Mouse (Mus musculus) lung, embryonic 16.5 days (tissue): ENCODE results near the gene Col27a1. TPM values are rescaled to one million over a fixed set of nuclear protein-coding genes. Genes with fewer than 3 reads are reported as not detected.

Experiments
- ATAC-seq: fragments of 200-750 bp; cut with Nextera tagmentation; 2 replicates; pipeline ENCODE4 v1.8.0; 2017; ENCODE audit warnings: low read depth, mild to moderate bottlenecking, moderate library complexity
- H3K27ac ChIP-seq: fragments of 300-500 bp; sonication (generic); 2 replicates; pipeline ENCODE4 v1.5.1; 2014; ENCODE audit warnings: mild to moderate bottlenecking, control low read depth, low read length
- H3K27me3 ChIP-seq: fragments of 300-500 bp; sonication (generic); 2 replicates; pipeline ENCODE4 v1.6.1; 2014; ENCODE audit warnings: low read depth, low read length, mixed read lengths; ENCODE audit not compliant: control insufficient read depth, insufficient read depth
- H3K36me3 ChIP-seq: fragments of 300-500 bp; sonication (generic); 2 replicates; pipeline ENCODE4 v1.6.1; 2014; ENCODE audit warnings: low read length; ENCODE audit not compliant: control insufficient read depth, insufficient read depth
- H3K4me1 ChIP-seq: fragments of 300-500 bp; sonication (generic); replicated peaks from 2 replicates; pipeline ENCODE4 v1.6.1; 2014; ENCODE audit warnings: low read length, mixed read lengths; ENCODE audit not compliant: control insufficient read depth, insufficient read depth
- H3K4me2 ChIP-seq: fragments of 300-500 bp; sonication (generic); 2 replicates; pipeline ENCODE4 v1.6.1; 2014; ENCODE audit warnings: low read depth, low read length, control low read depth
- H3K4me3 ChIP-seq: fragments of 300-500 bp; sonication (generic); 2 replicates; pipeline ENCODE4 v1.5.1; 2014; ENCODE audit warnings: mild to moderate bottlenecking, low read length, control low read depth
- H3K9ac ChIP-seq: fragments of 300-500 bp; sonication (generic); 2 replicates; pipeline ENCODE4 v1.6.1; 2014; ENCODE audit warnings: low read length, control low read depth
- H3K9me3 ChIP-seq: fragments of 300-500 bp; sonication (generic); 2 replicates; pipeline ENCODE4 v1.6.1; 2016; ENCODE audit warnings: low read length; ENCODE audit not compliant: control insufficient read depth
- WGBS: fragments of 180-500 bp; shearing (Covaris S2); extraction: QIAGEN DNeasy Blood & Tissue Kit; methylation state at CpG from one replicate; pipeline ENCODE4 v1.1.7; 2014; 5-methylcytosine and 5-hydroxymethylcytosine counted together
- polyA plus RNA-seq: library from polyadenylated mRNA; unstranded; fragments of >200 nt; fragmentation: Nextera tagmentation; extraction: Ambion mirVana; gene quantifications from 2 replicates; pipeline ENCODE4 v1.2.1, GENCODE M21; 2015

Col27a1 gene
- polyA plus RNA-seq, 1 experiment from 2014 or later: 16.4 TPM

DNA sequence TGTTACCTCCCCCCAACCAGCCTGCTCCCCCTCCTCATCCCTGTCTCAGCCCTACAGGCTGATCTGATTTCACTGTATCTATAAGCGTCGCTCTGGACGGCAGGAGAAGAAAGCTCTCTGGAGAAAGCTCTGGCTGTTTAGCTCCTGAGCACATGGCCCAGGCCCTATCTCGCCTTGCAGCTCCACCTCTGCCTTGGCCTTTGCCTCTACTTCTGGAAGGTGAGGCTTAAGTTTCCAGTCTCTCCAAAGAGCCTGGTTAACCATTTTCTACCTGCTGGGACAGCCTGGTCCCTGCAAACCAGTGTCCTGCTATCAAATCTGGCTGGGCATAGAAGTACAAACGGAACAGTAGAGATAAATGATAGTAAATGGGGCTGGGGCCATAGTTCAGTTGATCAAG, 22.2 kb upstream of the Col27a1 start:
- Histone ChIP-seq H3K9me3 (no peaks in the 10 kb centered on the region), H3K4me2 (no peak overlapping the region), H3K9ac (no peak overlapping the region), H3K36me3 (no peaks in the 10 kb centered on the region), H3K27ac (no peak overlapping the region), H3K4me1 (peaks cover 6% of the 10 kb centered on the region; the same call in 1 of the 2 replicates), H3K4me3 (no peak overlapping the region), H3K27me3 (no peaks in the 10 kb centered on the region)
- WGBS: 26% methylated on average over 5 of the region's 5 CpGs
- ATAC-seq: no peak

DNA sequence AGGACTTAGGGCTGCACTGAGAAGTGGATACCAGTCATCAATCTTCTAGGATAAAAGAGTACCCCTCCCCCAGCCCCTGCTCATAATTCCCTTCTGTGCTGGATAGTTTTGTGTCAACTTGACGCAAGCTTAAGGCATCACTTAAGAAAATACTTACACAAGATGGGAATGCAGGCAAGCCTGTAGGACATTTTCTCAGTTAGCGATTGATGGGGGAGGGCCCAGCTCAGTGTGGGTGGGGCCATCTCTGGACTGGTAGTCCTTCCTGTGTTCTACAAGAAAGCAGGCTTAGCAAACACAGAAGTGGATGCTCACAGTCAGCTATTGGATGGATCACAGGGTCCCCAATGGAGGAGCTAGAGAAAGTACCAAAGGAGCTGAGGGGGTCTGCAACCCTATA, 19.4 kb upstream of the Col27a1 start:
- Histone ChIP-seq H3K4me1 (peaks cover 3% of the 10 kb centered on the region; the same call in 1 of the 2 replicates), H3K4me2 (no peak overlapping the region), H3K27ac (no peak overlapping the region), H3K27me3 (no peaks in the 10 kb centered on the region), H3K36me3 (no peaks in the 10 kb centered on the region), H3K9ac (no peak overlapping the region), H3K4me3 (no peak overlapping the region), H3K9me3 (no peaks in the 10 kb centered on the region)
- 45% methylated on average over 2 of the region's 2 CpGs for WGBS
- ATAC-seq: peak; percentile 43; the same call in 1 of the 2 replicates

DNA sequence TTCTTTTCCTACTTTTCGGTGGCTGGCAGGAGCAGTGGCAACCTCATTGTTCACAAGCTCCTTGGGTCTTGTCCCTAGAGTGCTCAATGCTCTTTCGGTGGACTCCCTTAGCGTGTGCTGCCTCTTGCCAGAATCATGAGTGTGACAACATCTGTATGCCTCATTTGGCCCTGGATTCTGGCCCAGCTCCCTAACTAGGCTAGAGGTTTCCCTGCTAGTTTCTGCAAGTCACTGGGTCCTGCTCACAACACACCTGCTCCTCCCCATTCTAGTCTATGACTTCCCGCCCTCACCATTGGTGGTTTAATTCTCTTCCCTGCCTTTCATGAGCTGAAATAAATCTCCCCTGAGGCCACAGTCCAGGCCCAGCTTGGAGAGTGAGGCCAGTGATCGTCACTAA, 14.4 kb upstream of the Col27a1 start:
- no peak overlapping the region for H3K9ac ChIP-seq
- 79% methylated on average over 5 of the region's 5 CpGs for WGBS

GRCm38 (mm10) chr4:63203874-63204273, 9.9 kb upstream of the Col27a1 start:
- H3K4me3 ChIP-seq: no peak overlapping the region
- no peak overlapping the region for H3K9ac ChIP-seq
- H3K9me3 ChIP-seq: no peaks in the 10 kb centered on the region
- no peak overlapping the region for H3K4me2 ChIP-seq
- H3K36me3 ChIP-seq: no peaks in the 10 kb centered on the region
- WGBS: 82% methylated on average over 7 of the region's 7 CpGs
- no peak for ATAC-seq
- H3K27me3 ChIP-seq: no peaks in the 10 kb centered on the region
- H3K27ac ChIP-seq: no peak overlapping the region
- peaks cover 5% of the 10 kb centered on the region; the same call in 1 of the 2 replicates for H3K4me1 ChIP-seq

More for the DNA sequence above, 14.4 kb upstream of the Col27a1 start:
- no peak for ATAC-seq
- Histone ChIP-seq H3K27me3 (no peaks in the 10 kb centered on the region), H3K4me1 (no peaks in the 10 kb centered on the region), H3K36me3 (no peaks in the 10 kb centered on the region), H3K9me3 (no peaks in the 10 kb centered on the region), H3K4me3 (no peak overlapping the region), H3K27ac (no peak overlapping the region), H3K4me2 (no peak overlapping the region)

DNA sequence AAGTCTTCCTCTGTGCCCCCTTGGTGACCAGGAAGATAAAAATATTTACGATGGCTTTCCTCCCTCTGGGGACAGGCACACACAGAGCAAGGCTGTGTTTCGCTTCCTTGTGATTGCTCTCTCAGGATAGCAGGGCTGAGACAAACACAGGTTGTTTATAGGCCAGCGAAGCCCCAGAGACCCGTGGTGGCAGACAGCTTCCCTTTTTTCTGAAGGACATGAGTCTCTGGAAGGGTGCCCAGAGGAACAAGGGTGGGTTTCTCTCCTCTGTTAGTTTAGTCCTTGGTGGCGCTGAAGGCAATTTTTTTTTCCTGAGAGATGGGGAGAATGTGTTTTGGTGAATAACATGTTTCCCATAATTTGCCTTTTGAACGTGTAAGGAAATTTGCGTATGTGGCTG, 8.2 kb upstream of the Col27a1 start:
- H3K9me3 ChIP-seq: no peaks in the 10 kb centered on the region
- no peaks in the 10 kb centered on the region for H3K36me3 ChIP-seq
- no peaks in the 10 kb centered on the region for H3K27me3 ChIP-seq
- no peak for ATAC-seq
- peaks cover 5% of the 10 kb centered on the region; the same call in 1 of the 2 replicates for H3K4me1 ChIP-seq
- H3K27ac ChIP-seq: no peak overlapping the region
- WGBS: 41% methylated on average over 7 of the region's 7 CpGs
- no peak overlapping the region for H3K9ac ChIP-seq
- no peak overlapping the region for H3K4me2 ChIP-seq
- H3K4me3 ChIP-seq: no peak overlapping the region

DNA sequence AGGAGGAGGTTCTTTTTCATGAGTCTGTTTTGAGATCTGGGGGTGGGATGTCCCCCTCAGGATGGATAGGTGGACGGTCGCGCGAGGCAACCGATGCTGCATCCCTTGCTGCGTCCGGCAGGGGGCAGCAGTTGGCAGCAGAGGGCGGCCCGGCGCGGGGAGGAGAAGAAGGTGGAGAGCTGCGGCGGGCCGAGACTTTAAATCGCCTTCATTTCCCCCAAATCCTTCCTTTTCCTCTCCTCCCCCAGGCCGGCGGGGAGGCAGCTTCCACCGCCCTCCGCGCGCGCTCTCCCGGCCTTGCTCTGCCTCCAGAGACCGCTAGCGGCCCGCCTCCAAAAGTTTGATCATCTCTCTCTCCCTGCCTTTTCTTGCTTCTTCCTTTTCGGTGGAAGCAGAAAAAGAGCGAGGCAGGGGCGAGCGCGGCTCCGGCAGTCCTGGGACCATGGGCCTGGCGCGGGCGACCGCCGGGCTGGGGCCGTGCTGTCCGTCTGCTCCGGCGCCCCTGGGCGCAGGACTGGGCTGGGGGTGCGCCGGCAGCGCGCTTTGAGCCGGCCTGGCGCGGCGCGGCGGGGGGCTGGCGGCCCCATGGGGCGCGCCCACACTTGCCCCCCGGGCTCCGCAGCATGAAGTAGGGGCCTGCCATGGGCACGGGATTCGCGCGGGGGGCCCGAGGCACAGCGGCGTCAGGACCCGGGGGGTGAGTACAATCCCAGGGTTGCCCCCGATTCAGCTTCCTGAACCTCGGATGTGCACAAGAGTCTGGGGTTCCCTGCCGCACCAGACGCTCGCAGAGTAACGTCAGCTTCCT, 1.6 kb downstream of the Col27a1 start:
- Histone ChIP-seq H3K4me3 (peak overlapping the region; percentile 88), H3K27ac (peak overlapping the region; percentile 82), H3K4me1 (peaks cover 30% of the 10 kb centered on the region), H3K9me3 (no peaks in the 10 kb centered on the region), H3K36me3 (no peaks in the 10 kb centered on the region), H3K27me3 (peaks cover 11% of the 10 kb centered on the region), H3K9ac (peak overlapping the region; percentile 91), H3K4me2 (peak overlapping the region; percentile 96)
- ATAC-seq: peak; percentile 36
- under 1% methylated on average over 68 of the region's 71 CpGs for WGBS

GRCm38 (mm10) chr4:63215993-63216531, 2.3 kb downstream of the Col27a1 start:
- H3K9ac ChIP-seq: peak overlapping the region; percentile 91
- peak overlapping the region; percentile 96 for H3K4me2 ChIP-seq
- H3K27me3 ChIP-seq: peaks cover 11% of the 10 kb centered on the region
- H3K4me3 ChIP-seq: peak overlapping the region; percentile 88
- WGBS: 2% methylated on average over 24 of the region's 24 CpGs
- H3K27ac ChIP-seq: peak overlapping the region; percentile 82
- peak; percentile 60 for ATAC-seq
- peaks cover 30% of the 10 kb centered on the region for H3K4me1 ChIP-seq
- H3K36me3 ChIP-seq: 0 out of 2 replicates have a peak, but pooled peaks cover under 1% of the 10 kb centered on the region
- H3K9me3 ChIP-seq: no peaks in the 10 kb centered on the region

DNA sequence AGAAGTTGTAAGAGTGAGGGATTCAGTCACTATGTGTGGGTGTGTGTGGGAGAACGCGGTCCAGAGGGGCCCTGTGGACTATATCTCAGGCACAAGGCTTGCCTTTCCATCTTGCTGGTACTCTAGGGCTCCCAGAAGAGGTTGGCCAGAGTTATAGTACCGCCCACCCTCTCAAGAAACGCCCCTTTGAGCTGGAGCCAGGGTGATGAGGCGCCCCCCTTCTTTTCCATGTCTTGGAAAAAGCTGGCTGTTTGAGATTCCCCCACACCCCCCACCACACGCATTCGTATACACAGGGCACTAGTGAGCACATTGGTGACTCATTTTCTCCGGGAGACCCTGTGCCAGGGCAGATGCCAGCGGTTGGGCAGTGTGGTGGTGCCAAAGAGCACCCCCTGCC, 2.8 kb downstream of the Col27a1 start:
- H3K27me3 ChIP-seq: peaks cover 11% of the 10 kb centered on the region
- peak overlapping the region; percentile 91 for H3K9ac ChIP-seq
- H3K36me3 ChIP-seq: 0 out of 2 replicates have a peak, but pooled peaks cover 3% of the 10 kb centered on the region
- H3K4me1 ChIP-seq: peaks cover 30% of the 10 kb centered on the region
- peak overlapping the region; percentile 82 for H3K27ac ChIP-seq
- WGBS: 10% methylated on average over 9 of the region's 9 CpGs
- peak; percentile 66 for ATAC-seq
- peak overlapping the region; percentile 88 for H3K4me3 ChIP-seq
- no peaks in the 10 kb centered on the region for H3K9me3 ChIP-seq
- H3K4me2 ChIP-seq: peak overlapping the region; percentile 96

DNA sequence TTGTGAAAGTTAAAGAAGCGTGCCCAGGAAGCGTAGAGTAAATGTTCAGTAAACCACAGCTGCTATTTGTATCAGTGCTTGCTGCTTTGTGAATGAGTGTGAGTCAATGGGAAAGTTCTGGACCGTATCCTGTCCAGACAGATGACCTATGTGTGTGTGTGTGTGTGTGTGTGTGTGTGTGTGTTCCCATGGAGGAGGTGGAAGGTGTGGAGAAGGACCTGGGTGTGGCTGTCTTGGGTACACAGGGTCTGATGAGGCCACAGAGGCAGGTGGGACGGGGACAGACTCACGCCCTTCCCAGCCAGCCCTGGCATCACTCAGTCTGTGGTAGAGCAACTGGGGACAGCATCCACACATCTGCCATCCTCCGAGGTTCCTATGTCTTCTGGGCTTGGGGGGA, 3.7 kb downstream of the Col27a1 start:
- peak overlapping the region; percentile 96 for H3K4me2 ChIP-seq
- H3K9ac ChIP-seq: peak overlapping the region; percentile 91; the same call in 1 of the 2 replicates

More for the DNA sequence above, 3.7 kb downstream of the Col27a1 start:
- Histone ChIP-seq H3K36me3 (0 out of 2 replicates have a peak, but pooled peaks cover 3% of the 10 kb centered on the region), H3K27me3 (peaks cover 11% of the 10 kb centered on the region), H3K9me3 (no peaks in the 10 kb centered on the region), H3K27ac (peak overlapping the region; percentile 56), H3K4me3 (peak overlapping the region; percentile 88; the same call in 1 of the 2 replicates), H3K4me1 (peaks cover 30% of the 10 kb centered on the region)
- 67% methylated on average over 6 of the region's 6 CpGs for WGBS
- ATAC-seq: no peak
